Mouse (Mus musculus): ENCODE results near the gene Dpp9. TPM values are rescaled to one million over a fixed set of nuclear protein-coding genes. Genes with fewer than 3 reads are reported as not detected.

The Dpp9 gene
- total and polyA plus RNA-seq, 3 experiments, result 13.5 to 37.9 (median 23.0) TPM

GRCm38 (mm10) chr17:56202476-56202875 is 16.2 kb downstream of the Dpp9 start:
- no peak for TF ChIP-seq POLR2A (IDR thresholded peaks at IDR 0.05; ENCODE audit: low read depth, low read length)
- TF ChIP-seq USF2 (conservative IDR thresholded peaks at IDR 0.05; ENCODE audit: low read depth, low read length), result no peak
- TF ChIP-seq NRF1 (IDR thresholded peaks at IDR 0.05; ENCODE audit: low read depth, low read length), result no peak
- no peak for TF ChIP-seq POLR2AphosphoS2 (IDR thresholded peaks at IDR 0.05; ENCODE audit: low read depth, low read length)
- TF ChIP-seq ZNF384 (IDR thresholded peaks at IDR 0.05; ENCODE audit: low read depth, low read length), result no peak
- no peak for TF ChIP-seq JUN (IDR thresholded peaks at IDR 0.05; ENCODE audit: insufficient read depth, low read depth, low read length)
- TF ChIP-seq NELFE (IDR thresholded peaks at IDR 0.05; ENCODE audit: low read depth, low read length), result no peak
- H3K4me1 ChIP-seq (ENCODE audit: control insufficient read depth in 1 of 2, insufficient read depth in 2 of 2), result no peaks in the 10 kb centered on the region
- no peak overlapping the region for H3K4me2 ChIP-seq (ENCODE audit: insufficient read depth, low read depth, poor library complexity, severe bottlenecking)
- in situ Hi-C loops (cut with MboI; ENCODE audit: low pct_ligation_motif_present, low pct_unique_long_range_greater_than_20kb, low sequenced_read_pairs), result loop anchor here (5.0 kb wide), 1 partner anchor 55 kb away; the partner anchor contains the start of gene Fem1a
- H3K9me3 ChIP-seq (replicated peaks; ENCODE audit: low read length), result peaks cover 2% of the 10 kb centered on the region
- H3K36me3 ChIP-seq (replicated peaks in 1 of 2; ENCODE audit: control insufficient read depth in 1 of 2, insufficient read depth in 1 of 2, low read length in 1 of 2), result peaks cover 86 to 90% of the 10 kb centered on the region in 2 experiments
- H3K4me3 ChIP-seq (replicated peaks in 1 of 3; ENCODE audit: low read depth in 2 of 3, low read length in 2 of 3, poor library complexity in 1 of 3), result no peak overlapping the region
- H3K79me2 ChIP-seq (replicated peaks; ENCODE audit: control insufficient read depth, extremely low read depth, insufficient read depth, poor library complexity, severe bottlenecking), result no peaks in the 10 kb centered on the region
- dilution Hi-C loops (cut with MboI; ENCODE audit: extremely low pct_ligation_motif_present, extremely low pct_unique_long_range_greater_than_20kb, low sequenced_read_pairs), result no loop called here
- no peaks in the 10 kb centered on the region for H3K27me3 ChIP-seq (replicated peaks)
- DNase-seq (ENCODE audit: extremely low read depth), result no peak
- H3K27ac ChIP-seq (ENCODE audit: insufficient read depth, low read depth), result no peak overlapping the region
- H3K9ac ChIP-seq (ENCODE audit: insufficient read depth, low read depth), result no peak overlapping the region

GRCm38 (mm10) chr17:56201642-56202041 is 17.1 kb downstream of the Dpp9 start:
- no peaks in the 10 kb centered on the region for H3K79me2 ChIP-seq (replicated peaks; ENCODE audit: control insufficient read depth, extremely low read depth, insufficient read depth, poor library complexity, severe bottlenecking)
- dilution Hi-C loops (cut with MboI; ENCODE audit: extremely low pct_ligation_motif_present, extremely low pct_unique_long_range_greater_than_20kb, low sequenced_read_pairs) (no loop called here), in situ Hi-C loops (cut with MboI; ENCODE audit: low pct_ligation_motif_present, low pct_unique_long_range_greater_than_20kb, low sequenced_read_pairs) (loop anchor here (5.0 kb wide), 1 partner anchor 56 kb away; the partner anchor contains the start of gene Fem1a)
- no peak for DNase-seq (ENCODE audit: extremely low read depth)
- H3K27me3 ChIP-seq (replicated peaks), result no peaks in the 10 kb centered on the region
- TF ChIP-seq MYC (IDR thresholded peaks at IDR 0.05; ENCODE audit: low read depth, low read length) (no peak), MXI1 (IDR thresholded peaks at IDR 0.05; ENCODE audit: low read depth, low read length) (no peak), CTCF (conservative IDR thresholded peaks at IDR 0.05 in 1 of 2, IDR thresholded peaks at IDR 0.05 in 1 of 2; ENCODE audit: low read depth in 2 of 2, low read length in 2 of 2) (peak in 1 of 2 experiments; percentile 24; a peak in 1 of 4 replicates), GABPA (IDR thresholded peaks at IDR 0.05; ENCODE audit: insufficient replicate concordance, low read depth, low read length) (no peak)
- H3K36me3 ChIP-seq (replicated peaks in 1 of 2; ENCODE audit: control insufficient read depth in 1 of 2, insufficient read depth in 1 of 2, low read length in 1 of 2), result peaks cover 85 to 90% of the 10 kb centered on the region in 2 experiments
- H3K4me1 ChIP-seq (ENCODE audit: control insufficient read depth in 1 of 2, insufficient read depth in 2 of 2), result no peaks in the 10 kb centered on the region
- no peak overlapping the region for H3K9ac ChIP-seq (ENCODE audit: insufficient read depth, low read depth)
- no peak overlapping the region for H3K4me3 ChIP-seq (replicated peaks in 1 of 3; ENCODE audit: low read depth in 2 of 3, low read length in 2 of 3, poor library complexity in 1 of 3)
- H3K4me2 ChIP-seq (ENCODE audit: insufficient read depth, low read depth, poor library complexity, severe bottlenecking), result no peak overlapping the region
- no peak overlapping the region for H3K27ac ChIP-seq (ENCODE audit: insufficient read depth, low read depth)
- H3K9me3 ChIP-seq (replicated peaks; ENCODE audit: low read length), result peaks cover 8% of the 10 kb centered on the region

- Histone ChIP-seq H3K9me3 (replicated peaks; ENCODE audit: low read length) (peaks cover 8% of the 10 kb centered on the region), H3K4me2 (ENCODE audit: insufficient read depth, low read depth, poor library complexity, severe bottlenecking) (no peak overlapping the region), H3K79me2 (replicated peaks; ENCODE audit: control insufficient read depth, extremely low read depth, insufficient read depth, poor library complexity, severe bottlenecking) (no peaks in the 10 kb centered on the region), H3K27ac (ENCODE audit: insufficient read depth, low read depth) (no peak overlapping the region), H3K27me3 (replicated peaks) (no peaks in the 10 kb centered on the region), H3K9ac (ENCODE audit: insufficient read depth, low read depth) (no peak overlapping the region), H3K4me3 (replicated peaks in 1 of 3; ENCODE audit: low read depth in 2 of 3, low read length in 2 of 3, poor library complexity in 1 of 3) (no peak overlapping the region), H3K4me1 (ENCODE audit: control insufficient read depth in 1 of 2, insufficient read depth in 2 of 2) (peaks cover 0 to 2% of the 10 kb centered on the region in 2 experiments; a peak in 2 of 4 replicates), H3K36me3 (replicated peaks in 1 of 2; ENCODE audit: control insufficient read depth in 1 of 2, insufficient read depth in 1 of 2, low read length in 1 of 2) (peaks cover 84 to 90% of the 10 kb centered on the region in 2 experiments)
- in situ Hi-C loops (cut with MboI; ENCODE audit: low pct_ligation_motif_present, low pct_unique_long_range_greater_than_20kb, low sequenced_read_pairs), result loop anchor here (5.0 kb wide), 1 partner anchor 57 kb away; the partner anchor contains the start of gene Fem1a
- no peak for TF ChIP-seq GABPA (IDR thresholded peaks at IDR 0.05; ENCODE audit: insufficient replicate concordance, low read depth, low read length)
- no peak for TF ChIP-seq IRF4 (IDR thresholded peaks at IDR 0.05; ENCODE audit: low read depth, low read length)
- TF ChIP-seq HCFC1 (IDR thresholded peaks at IDR 0.05; ENCODE audit: low read depth, low read length), result no peak
- no peak for TF ChIP-seq ZNF384 (IDR thresholded peaks at IDR 0.05; ENCODE audit: low read depth, low read length)
- TF ChIP-seq TCF12 (IDR thresholded peaks at IDR 0.05; ENCODE audit: low read depth, low read length), result no peak
- peak; percentile 4 for TF ChIP-seq RAD21 (IDR thresholded peaks at IDR 0.05; ENCODE audit: low read depth, low read length)
- TF ChIP-seq CTCF (conservative IDR thresholded peaks at IDR 0.05 in 1 of 2, IDR thresholded peaks at IDR 0.05 in 1 of 2; ENCODE audit: low read depth in 2 of 2, low read length in 2 of 2), result peak; percentile 22 to 44; a peak in 2 of 4 replicates
- TF ChIP-seq SIN3A (IDR thresholded peaks at IDR 0.05; ENCODE audit: low read length), result no peak
- no peak for DNase-seq (ENCODE audit: extremely low read depth)
- dilution Hi-C loops (cut with MboI; ENCODE audit: extremely low pct_ligation_motif_present, extremely low pct_unique_long_range_greater_than_20kb, low sequenced_read_pairs), result no loop called here
Observed at GRCm38 (mm10) chr17:56200586-56200985, 18.1 kb downstream of the Dpp9 start.
